Mouse (Mus musculus) gastrocnemius, postnatal 4 days (tissue): ENCODE results near the gene Nlrp9b. TPM values are rescaled to one million over a fixed set of nuclear protein-coding genes. Genes with fewer than 3 reads are reported as not detected.
"Not testable (repeated sequence)": the region's sequence is repeated elsewhere in the genome, so short reads cannot be mapped to it uniquely, and the experiment has no call there.

Experiments used
- DNase-seq, 2 experiments: peaks; one replicate each; pipeline ENCODE4 v3.0.0; 2021 to 2022; ENCODE audit warnings: low spot score in 2 of 2, mixed read lengths in 2 of 2
- total RNA-seq, 2 experiments: library from RNA; stranded (reverse); gene quantifications; 2 replicates each; pipeline ENCODE4 v1.2.3; 2021

Gene Nlrp9b
- total RNA-seq, 2 experiments from 2014 or later: not detected

GRCm38 (mm10) chr7:20122479-20122878 lies 131.2 kb downstream of the Nlrp9b start, which contains the start of gene Gm16442:
Gene Gm16442 (minus strand): TSS chr7:20122579.
- DNase-seq: not testable (repeated sequence)

Other genes with a start within 250 kb of the Nlrp9b start
- gene Nectin2, start 241.0 kb upstream of the Nlrp9b start, total RNA-seq: 10 to 100 TPM; 21.1 to 23.2 TPM
- 100 to 1,000 TPM; 119 to 144 TPM for gene Bcam, start 220.4 kb upstream of the Nlrp9b start, total RNA-seq
- gene Cblc, start 194.7 kb upstream of the Nlrp9b start, total RNA-seq: under 1 TPM; 0.76 to 0.96 TPM
- gene Bcl3, start 168.7 kb upstream of the Nlrp9b start, total RNA-seq: 1 to 10 TPM; 5.1 to 5.7 TPM
- not detected for gene Gm19345, start 139.5 kb upstream of the Nlrp9b start, total RNA-seq
- not detected for gene Ceacam16, start 130.2 kb upstream of the Nlrp9b start, total RNA-seq
- not detected for gene Ceacam19, start 103.5 kb upstream of the Nlrp9b start, total RNA-seq
- 10 to 100 TPM; 22.3 to 23.0 TPM for gene Pvr, start 70.3 kb upstream of the Nlrp9b start, total RNA-seq
- not detected for gene Igsf23, start 40.7 kb upstream of the Nlrp9b start, total RNA-seq
- gene Ceacam20, start 26.1 kb upstream of the Nlrp9b start, total RNA-seq: not detected
- not detected for gene Vmn1r91, start 108.2 kb downstream of the Nlrp9b start, total RNA-seq
- gene Gm16442, start 131.1 kb downstream of the Nlrp9b start, total RNA-seq: not detected
- gene Vmn1r93, start 147.6 kb downstream of the Nlrp9b start, total RNA-seq: not detected
- not detected for gene Vmn1r94, start 176.9 kb downstream of the Nlrp9b start, total RNA-seq
- gene Vmn1r95, start 202.2 kb downstream of the Nlrp9b start, total RNA-seq: not detected
- not detected for gene Gm6164, start 214.1 kb downstream of the Nlrp9b start, total RNA-seq
- not detected for gene Gm4498, start 242.4 kb downstream of the Nlrp9b start, total RNA-seq